Mouse (Mus musculus) lung, postnatal 0 days (tissue): ENCODE measurements at regions not wholly inside any gene's neighbourhood (a gene's known extent, or its start where the extent isn't known, plus 50 kb on each side); places are given as distances from the start of the nearest gene placed in this dataset.
A peak's percentile ranks its signal among the peaks of the same experiment; 100 is the strongest.

Source experiments
- ATAC-seq: fragments of 200-750 bp; cut with Nextera tagmentation; 2 replicates; pipeline ENCODE4 v1.8.0; 2017; ENCODE audit warnings: moderate library complexity
- DNase-seq: peaks from one replicate; pipeline ENCODE4 v3.0.0-alpha.2; 2016; ENCODE audit warnings: low spot score
- H3K27ac ChIP-seq: fragments of 300-500 bp; sonication (generic); 2 replicates; pipeline ENCODE4 v1.5.1; 2014; ENCODE audit warnings: antibody characterized with exemption, mild to moderate bottlenecking, low read length, mixed read lengths
- H3K27me3 ChIP-seq: fragments of 300-500 bp; sonication (generic); replicated peaks from 2 replicates; pipeline ENCODE4 v1.6.1; 2014; ENCODE audit warnings: low read length, mixed read lengths; ENCODE audit not compliant: insufficient read depth
- H3K36me3 ChIP-seq: fragments of 300-500 bp; sonication (generic); 2 replicates; pipeline ENCODE4 v1.6.1; 2014; ENCODE audit warnings: low read length, mixed read lengths; ENCODE audit not compliant: insufficient read depth
- H3K4me1 ChIP-seq: fragments of 300-500 bp; sonication (generic); 2 replicates; pipeline ENCODE4 v1.6.1; 2014; ENCODE audit warnings: antibody characterized with exemption, low read depth, low read length, mixed read lengths; ENCODE audit not compliant: insufficient read depth
- H3K4me2 ChIP-seq: fragments of 300-500 bp; sonication (generic); replicated peaks from 2 replicates; pipeline ENCODE4 v1.6.1; 2014; ENCODE audit warnings: low read depth, mild to moderate bottlenecking, low read length, moderate library complexity, mixed read lengths
- H3K4me3 ChIP-seq: fragments of 300-500 bp; sonication (generic); 2 replicates; pipeline ENCODE4 v1.5.1; 2014; ENCODE audit warnings: low read depth, low read length
- H3K9ac ChIP-seq: fragments of 300-500 bp; sonication (generic); replicated peaks from 2 replicates; pipeline ENCODE4 v1.6.1; 2014; ENCODE audit warnings: low read depth, mild to moderate bottlenecking
- H3K9me3 ChIP-seq: fragments of 300-500 bp; sonication (generic); 2 replicates; pipeline ENCODE4 v1.6.1; 2016; ENCODE audit warnings: low read length, mixed read lengths
- CTCF ChIP-seq: IDR thresholded peaks from 2 replicates; pipeline ENCODE4 v1.5.1; 2016; ENCODE audit warnings: antibody characterized with exemption, mild to moderate bottlenecking
- EP300 ChIP-seq: IDR thresholded peaks from 2 replicates; pipeline ENCODE4 v1.6.1; 2016; ENCODE audit warnings: antibody characterized with exemption, mild to moderate bottlenecking, control low read depth
- WGBS: fragments of 180-500 bp; shearing (Covaris S2); extraction: QIAGEN DNeasy Blood & Tissue Kit; methylation state at CpG from one replicate; pipeline ENCODE4 v1.1.7; 2014; 5-methylcytosine and 5-hydroxymethylcytosine counted together

GRCm38 (mm10) chr13:51277515-51277914, 106.7 kb downstream of the Nxnl2 start:
- 59% methylated on average over 10 of the region's 10 CpGs for WGBS
- Histone ChIP-seq H3K9ac (no peak overlapping the region), H3K4me1 (peaks cover 6% of the 10 kb centered on the region; the same call in 1 of the 2 replicates), H3K4me2 (no peak overlapping the region), H3K4me3 (no peak overlapping the region), H3K9me3 (no peaks in the 10 kb centered on the region), H3K27me3 (no peaks in the 10 kb centered on the region), H3K27ac (no peak overlapping the region), H3K36me3 (no peaks in the 10 kb centered on the region)
- ATAC-seq (no peak), DNase-seq (no peak)
- TF ChIP-seq EP300 = no peak
- no peak for TF ChIP-seq CTCF

- Histone ChIP-seq H3K9ac (no peak overlapping the region), H3K27me3 (no peaks in the 10 kb centered on the region), H3K9me3 (no peaks in the 10 kb centered on the region), H3K27ac (0 out of 2 replicates have a peak overlapping the region, but pooled peaks have one; percentile 32), H3K4me1 (peaks cover 6% of the 10 kb centered on the region; the same call in 1 of the 2 replicates), H3K36me3 (no peaks in the 10 kb centered on the region), H3K4me3 (no peak overlapping the region), H3K4me2 (no peak overlapping the region)
- TF ChIP-seq CTCF (no peak), EP300 (no peak)
- ATAC-seq (peak; percentile 67), DNase-seq (peak; percentile 53)
- 21% methylated on average over 8 of the region's 8 CpGs for WGBS
These were observed 109.0 kb downstream of the Nxnl2 start for GRCm38 (mm10) chr13:51279642-51280387.

- H3K4me1 ChIP-seq = peaks cover 6% of the 10 kb centered on the region; the same call in 1 of the 2 replicates
- ATAC-seq (peak; percentile 25), DNase-seq (peak; percentile 11)
- H3K36me3 ChIP-seq = no peaks in the 10 kb centered on the region
- no peak overlapping the region for H3K27ac ChIP-seq
- H3K4me2 ChIP-seq = no peak overlapping the region
- no peak overlapping the region for H3K4me3 ChIP-seq
- H3K9ac ChIP-seq = no peak overlapping the region
- TF ChIP-seq EP300 = no peak
- TF ChIP-seq CTCF = no peak
- WGBS = 49% methylated on average over 8 of the region's 8 CpGs
- H3K27me3 ChIP-seq = no peaks in the 10 kb centered on the region
- no peaks in the 10 kb centered on the region for H3K9me3 ChIP-seq
These were observed 109.5 kb downstream of the Nxnl2 start for GRCm38 (mm10) chr13:51280388-51280753.

GRCm38 (mm10) chr13:51284679-51285078, 113.9 kb downstream of the Nxnl2 start:
- ATAC-seq (no peak), DNase-seq (no peak)

GRCm38 (mm10) chr13:51289442-51289841, 118.6 kb downstream of the Nxnl2 start:
- WGBS = 62% methylated on average over 4 of the region's 4 CpGs
- no peak for ATAC-seq
- H3K27me3 ChIP-seq = no peaks in the 10 kb centered on the region

More at GRCm38 (mm10) chr13:51284679-51285078, 113.9 kb downstream of the Nxnl2 start:
- H3K9me3 ChIP-seq = no peaks in the 10 kb centered on the region
- H3K4me1 ChIP-seq = peaks cover 4% of the 10 kb centered on the region; the same call in 1 of the 2 replicates
- no peak overlapping the region for H3K27ac ChIP-seq
- H3K4me3 ChIP-seq = no peak overlapping the region
- no peak overlapping the region for H3K4me2 ChIP-seq
- H3K9ac ChIP-seq = no peak overlapping the region
- H3K27me3 ChIP-seq = no peaks in the 10 kb centered on the region
- TF ChIP-seq EP300 = no peak
- TF ChIP-seq CTCF = no peak
- no peaks in the 10 kb centered on the region for H3K36me3 ChIP-seq

GRCm38 (mm10) chr13:51290021-51290424, 118.4 kb upstream of the S1pr3 start:
- Histone ChIP-seq H3K4me1 (no peaks in the 10 kb centered on the region), H3K9ac (no peak overlapping the region), H3K4me2 (no peak overlapping the region), H3K27me3 (no peaks in the 10 kb centered on the region), H3K4me3 (no peak overlapping the region), H3K36me3 (no peaks in the 10 kb centered on the region), H3K9me3 (no peaks in the 10 kb centered on the region), H3K27ac (no peak overlapping the region)
- no peak for TF ChIP-seq EP300
- TF ChIP-seq CTCF = no peak
- WGBS = 73% methylated on average over 7 of the region's 7 CpGs
- ATAC-seq (no peak), DNase-seq (no peak)

More at GRCm38 (mm10) chr13:51289442-51289841, 118.6 kb downstream of the Nxnl2 start:
- no peak overlapping the region for H3K4me2 ChIP-seq
- TF ChIP-seq EP300 (no peak), CTCF (no peak)
- H3K4me3 ChIP-seq = no peak overlapping the region
- H3K27ac ChIP-seq = no peak overlapping the region
- no peaks in the 10 kb centered on the region for H3K36me3 ChIP-seq
- no peak for DNase-seq
- H3K4me1 ChIP-seq = no peaks in the 10 kb centered on the region
- H3K9ac ChIP-seq = no peak overlapping the region
- H3K9me3 ChIP-seq = no peaks in the 10 kb centered on the region
